In the genomic region with DNA sequence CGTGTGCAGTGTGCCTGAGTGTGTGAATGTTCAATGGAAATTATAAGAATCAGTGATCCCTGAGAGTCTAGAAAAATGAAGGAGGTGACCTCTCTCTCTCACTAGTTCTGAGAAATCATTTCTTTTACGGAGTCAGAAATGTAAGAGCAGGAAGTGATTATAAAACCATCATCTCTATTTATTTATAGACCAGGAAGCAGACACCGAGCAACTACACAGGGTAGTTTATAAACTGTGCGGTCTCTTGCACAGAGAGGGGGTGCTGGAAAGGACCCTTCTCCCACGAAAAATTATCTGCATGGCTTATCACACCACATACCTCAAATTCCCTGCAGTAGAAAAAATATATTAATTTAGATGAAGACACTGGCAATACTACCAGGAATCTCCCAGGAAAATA, we compare ENCODE assay signal across 23 mouse cellular contexts. TPM values are rescaled to one million over a fixed set of nuclear protein-coding genes. Genes with fewer than 3 reads are reported as not detected.
DNase-seq lines count a peak whose midpoint lies in the region; ATAC-seq and TF ChIP-seq lines count a peak whose summit lies in the region.
"Had no signal": no experiment of that assay in that cellular context is flagged by ENCODE, and none has a peak within 500 bp of the region (broad histone marks: within the 10 kb centered on the region; RNA-seq: fewer than 3 reads in every experiment).

No protein-coding gene starts in this region.

- H3K9me3 ChIP-seq in lung, embryonic 14.5 days (ENCODE audit: low read depth, low read length), result no peaks in the 10 kb centered on the region
- H3K9me3 ChIP-seq in intestine, embryonic 15.5 days, result no peaks in the 10 kb centered on the region
- H3K9me3 ChIP-seq: embryonic facial prominence, embryonic 13.5 days; forebrain, embryonic 12.5 days; heart, embryonic 10.5 days; hindbrain, embryonic 13.5 days; midbrain, embryonic 15.5 days; neural tube, embryonic 13.5 days had no signal

- no peaks in the 10 kb centered on the region for H3K27me3 ChIP-seq in lung, embryonic 14.5 days (ENCODE audit: insufficient read depth, low read length)
- no peaks in the 10 kb centered on the region for H3K27me3 ChIP-seq in intestine, embryonic 15.5 days (replicated peaks)
- H3K27me3 ChIP-seq: embryonic facial prominence, embryonic 13.5 days; forebrain, embryonic 12.5 days; hindbrain, embryonic 13.5 days; midbrain, embryonic 15.5 days; neural tube, embryonic 13.5 days had no signal

- H3K27ac ChIP-seq in gastrocnemius, adult 2 months, result no peak overlapping the region
- 0 out of 2 replicates have a peak overlapping the region, but pooled peaks have one; percentile 42 for H3K27ac ChIP-seq in lung, embryonic 14.5 days (ENCODE audit: low read depth)
- H3K27ac ChIP-seq in intestine, embryonic 15.5 days, result no peak overlapping the region
- H3K27ac ChIP-seq: embryonic facial prominence, embryonic 13.5 days; forebrain, embryonic 12.5 days; heart, embryonic 10.5 days; hindbrain, embryonic 13.5 days; macrophage; midbrain, embryonic 15.5 days; neural tube, embryonic 13.5 days had no signal

- H3K4me3 ChIP-seq in gastrocnemius, adult 2 months, result 0 out of 2 replicates have a peak overlapping the region, but pooled peaks have one; percentile 21
- no peak overlapping the region for H3K4me3 ChIP-seq in lung, embryonic 14.5 days (ENCODE audit: low read depth, low read length)
- H3K4me3 ChIP-seq in intestine, embryonic 15.5 days (replicated peaks), result no peak overlapping the region
- H3K4me3 ChIP-seq: embryonic facial prominence, embryonic 13.5 days; erythroblast, embryonic 14.5 days; forebrain, embryonic 12.5 days; heart, embryonic 10.5 days; hindbrain, embryonic 13.5 days; midbrain, embryonic 15.5 days; neural tube, embryonic 13.5 days had no signal

- no peaks in the 10 kb centered on the region for H3K36me3 ChIP-seq in lung, embryonic 14.5 days (ENCODE audit: insufficient read depth)
- no peaks in the 10 kb centered on the region for H3K36me3 ChIP-seq in intestine, embryonic 15.5 days
- H3K36me3 ChIP-seq: embryonic facial prominence, embryonic 13.5 days; forebrain, embryonic 12.5 days; heart, embryonic 10.5 days; hindbrain, embryonic 13.5 days; midbrain, embryonic 15.5 days; neural tube, embryonic 13.5 days had no signal

- H3K4me1 ChIP-seq in lung, embryonic 14.5 days (ENCODE audit: insufficient read depth), result peaks cover 4% of the 10 kb centered on the region; the same call in 1 of the 2 replicates
- 0 out of 2 replicates have a peak, but pooled peaks cover 13% of the 10 kb centered on the region for H3K4me1 ChIP-seq in intestine, embryonic 15.5 days (replicated peaks)
- H3K4me1 ChIP-seq: embryonic facial prominence, embryonic 13.5 days; forebrain, embryonic 12.5 days; hindbrain, embryonic 13.5 days; midbrain, embryonic 15.5 days; neural tube, embryonic 13.5 days had no signal

- intact Hi-C loops in gastrocnemius, adult 2 months (cut with DNase I), result no loop called here

- H3K9ac ChIP-seq in lung, embryonic 14.5 days, result no peak overlapping the region
- no peak overlapping the region for H3K9ac ChIP-seq in intestine, embryonic 15.5 days
- H3K9ac ChIP-seq: embryonic facial prominence, embryonic 13.5 days; forebrain, embryonic 12.5 days; hindbrain, embryonic 13.5 days; midbrain, embryonic 15.5 days; neural tube, embryonic 13.5 days had no signal

- DNase-seq in gastrocnemius, adult 2 months, result no peak
- DNase-seq in gastrocnemius, postnatal 25 days, result no peak
- no peak for DNase-seq in lung, embryonic 14.5 days
- no peak for DNase-seq in lung, postnatal 25 days (ENCODE audit: low spot score)
- DNase-seq in urinary bladder, postnatal 36 days (ENCODE audit: low spot score in 2 of 2), result no peak
- DNase-seq: adrenal gland, postnatal 14 days; cerebellum, adult 11 months; cerebellum, postnatal 10 days; heart, postnatal 14 days; retina, postnatal 1 day; right cerebral cortex, postnatal 25 days; spleen, adult 18-20 months; thymus, postnatal 14 days had no signal

- 16% methylated on average over 5 of the region's 5 CpGs for WGBS in lung, embryonic 14.5 days
- WGBS in intestine, embryonic 15.5 days, result 16% methylated on average over 5 of the region's 5 CpGs

- no peak for ATAC-seq in lung, embryonic 14.5 days (ENCODE audit: insufficient read depth)
- ATAC-seq in intestine, embryonic 15.5 days, result 0 out of 2 replicates have a peak, but pooled peaks have one; percentile 52
- no peak for ATAC-seq in cerebellum, adult (ENCODE audit: insufficient number of reproducible peaks, low FRiP score, low TSS enrichment)
- ATAC-seq: midbrain, embryonic 15.5 days had no signal

- no peak for TF ChIP-seq CTCF in gastrocnemius, adult 2 months (IDR thresholded peaks at IDR 0.05)
- TF ChIP-seq CTCF in lung, embryonic 14.5 days (IDR thresholded peaks at IDR 0.05; ENCODE audit: low read depth), result no peak

- no peak overlapping the region for H3K4me2 ChIP-seq in lung, embryonic 14.5 days
- peak overlapping the region; percentile 20; the same call in 1 of the 2 replicates for H3K4me2 ChIP-seq in intestine, embryonic 15.5 days (replicated peaks)
- H3K4me2 ChIP-seq: embryonic facial prominence, embryonic 13.5 days; forebrain, embryonic 12.5 days; hindbrain, embryonic 13.5 days; midbrain, embryonic 15.5 days; neural tube, embryonic 13.5 days had no signal

RNA-seq across cellular contexts. Expression of a gene that starts 37.4 kb away (rescaled TPM):
- total RNA-seq in gastrocnemius, adult 2 months (2021), result 10 to 100 TPM; 20.7 to 25.4 TPM
- total RNA-seq in gastrocnemius, postnatal 25 days (2021), result 10 to 100 TPM; 23.5 to 24.0 TPM
- polyA plus RNA-seq in lung, embryonic 14.5 days (2014; fragmentation: Nextera tagmentation; extraction: Ambion mirVana), result 22.5 and 23.8 TPM in 2 replicates
- polyA plus RNA-seq in intestine, embryonic 15.5 days (2015; fragmentation: Nextera tagmentation; extraction: Ambion mirVana), result 16.1 and 16.5 TPM in 2 replicates
